Mouse (Mus musculus) hindbrain, embryonic 10.5 days (tissue): ENCODE results near the gene Pcbp3. TPM values are rescaled to one million over a fixed set of nuclear protein-coding genes. Genes with fewer than 3 reads are reported as not detected.

Experiments
- DNase-seq: peaks from one replicate; pipeline ENCODE4 v3.0.0-alpha.2; 2017; ENCODE audit warnings: low spot score
- H3K27ac ChIP-seq: fragments of 300-500 bp; sonication (generic); 2 replicates; pipeline ENCODE4 v1.5.1; 2016; ENCODE audit warnings: mild to moderate bottlenecking, moderate library complexity
- H3K27me3 ChIP-seq: fragments of 300-500 bp; sonication (generic); 2 replicates; pipeline ENCODE4 v1.6.1; 2016; ENCODE audit warnings: mild to moderate bottlenecking; ENCODE audit not compliant: poor library complexity, insufficient read depth, severe bottlenecking
- H3K36me3 ChIP-seq: fragments of 300-500 bp; sonication (generic); 2 replicates; pipeline ENCODE4 v1.6.1; 2016; ENCODE audit warnings: mild to moderate bottlenecking, moderate library complexity
- H3K4me1 ChIP-seq: fragments of 300-500 bp; sonication (generic); replicated peaks from 2 replicates; pipeline ENCODE4 v1.6.1; 2016; ENCODE audit warnings: mild to moderate bottlenecking
- H3K4me3 ChIP-seq: fragments of 300-500 bp; sonication (generic); 2 replicates; pipeline ENCODE4 v1.5.1; 2016; ENCODE audit warnings: mild to moderate bottlenecking, moderate library complexity
- H3K9me3 ChIP-seq: fragments of 300-500 bp; sonication (generic); 2 replicates; pipeline ENCODE4 v1.6.1; 2016; ENCODE audit warnings: mild to moderate bottlenecking, moderate library complexity
- WGBS: fragments of 180-500 bp; shearing (Covaris S2); methylation state at CpG from one replicate; pipeline ENCODE4 v1.1.7; 2016; 5-methylcytosine and 5-hydroxymethylcytosine counted together
- polyA plus RNA-seq: library from polyadenylated mRNA; unstranded; fragments of >200 nt; fragmentation: Nextera tagmentation; extraction: Ambion mirVana; gene quantifications from 2 replicates; pipeline ENCODE4 v1.2.1, GENCODE M21; 2016

The Pcbp3 gene
- polyA plus RNA-seq, 1 experiment from 2014 or later: 94.7 TPM

- Histone ChIP-seq H3K4me1 (peaks cover 4% of the 10 kb centered on the region; the same call in 1 of the 2 replicates), H3K27me3 (no peaks in the 10 kb centered on the region), H3K4me3 (no peak overlapping the region), H3K9me3 (no peaks in the 10 kb centered on the region), H3K36me3 (no peaks in the 10 kb centered on the region), H3K27ac (no peak overlapping the region)
- DNase-seq: no peak
- 91% methylated on average over 8 of the region's 8 CpGs for WGBS
Measured at GRCm38 (mm10) chr10:76872736-76873135, 89.0 kb downstream of the Pcbp3 start.

DNA sequence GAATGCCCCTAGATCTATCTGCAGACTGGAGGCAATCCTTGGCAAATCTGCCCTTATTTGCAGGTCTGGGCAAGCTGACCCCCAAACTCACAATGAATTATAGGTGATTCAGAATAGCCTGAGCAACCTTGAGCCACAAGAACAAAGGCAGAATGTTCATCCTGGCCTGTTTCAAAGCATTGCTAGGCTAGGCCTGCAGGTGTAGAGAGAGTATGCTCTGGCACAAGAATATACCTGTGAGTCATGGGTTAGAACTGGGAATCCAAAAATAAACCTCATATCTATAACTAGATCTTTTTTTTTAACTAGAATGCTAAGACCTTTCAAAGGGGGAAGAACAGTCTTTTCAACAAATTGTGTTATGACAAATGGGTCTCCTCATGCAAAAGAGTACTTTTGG, 95.8 kb downstream of the Pcbp3 start:
- DNase-seq: no peak
- Histone ChIP-seq H3K4me1 (no peaks in the 10 kb centered on the region), H3K4me3 (no peak overlapping the region), H3K36me3 (no peaks in the 10 kb centered on the region), H3K27ac (no peak overlapping the region), H3K27me3 (no peaks in the 10 kb centered on the region), H3K9me3 (no peaks in the 10 kb centered on the region)

DNA sequence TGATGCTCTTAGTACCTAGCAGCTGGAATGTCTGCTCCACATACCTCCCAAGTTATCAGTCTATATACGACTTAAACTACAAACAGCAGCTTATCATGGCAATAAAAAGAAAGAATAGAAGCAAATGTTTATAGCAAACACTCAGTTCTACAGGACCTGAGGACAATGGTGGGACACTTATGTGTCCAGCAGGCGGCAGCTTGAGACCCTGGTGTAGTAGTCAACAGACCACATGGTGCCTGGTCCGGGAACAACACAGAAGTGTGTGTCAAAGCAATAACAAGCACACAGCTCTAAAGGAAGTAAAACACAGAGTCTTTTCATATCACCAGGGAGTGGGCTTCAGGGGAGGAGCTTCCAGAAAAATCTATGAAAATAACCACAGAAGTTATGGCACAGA, 100.7 kb downstream of the Pcbp3 start:
- Histone ChIP-seq H3K27me3 (no peaks in the 10 kb centered on the region), H3K4me3 (no peak overlapping the region), H3K4me1 (peaks cover 8% of the 10 kb centered on the region), H3K27ac (no peak overlapping the region), H3K36me3 (no peaks in the 10 kb centered on the region), H3K9me3 (no peaks in the 10 kb centered on the region)
- no peak for DNase-seq
- WGBS: 85% methylated on average over 3 of the region's 3 CpGs

- no peaks in the 10 kb centered on the region for H3K9me3 ChIP-seq
- H3K4me3 ChIP-seq: no peak overlapping the region
- no peak overlapping the region for H3K27ac ChIP-seq
- 87% methylated on average over 12 of the region's 12 CpGs for WGBS
- H3K36me3 ChIP-seq: no peaks in the 10 kb centered on the region
- no peaks in the 10 kb centered on the region for H3K27me3 ChIP-seq
- peaks cover 8% of the 10 kb centered on the region for H3K4me1 ChIP-seq
- DNase-seq: no peak
Measured at GRCm38 (mm10) chr10:76859355-76860127, 102.1 kb downstream of the Pcbp3 start.

- WGBS: 92% methylated on average over 2 of the region's 2 CpGs
Measured at GRCm38 (mm10) chr10:76857879-76858278, 103.8 kb downstream of the Pcbp3 start.

GRCm38 (mm10) chr10:76846480-76846879, 115.2 kb downstream of the Pcbp3 start:
- no peaks in the 10 kb centered on the region for H3K9me3 ChIP-seq
- H3K4me3 ChIP-seq: no peak overlapping the region
- no peaks in the 10 kb centered on the region for H3K36me3 ChIP-seq
- no peak overlapping the region for H3K27ac ChIP-seq
- H3K4me1 ChIP-seq: no peaks in the 10 kb centered on the region
- DNase-seq: no peak
- no peaks in the 10 kb centered on the region for H3K27me3 ChIP-seq
- WGBS: 93% methylated on average over 5 of the region's 5 CpGs

More at GRCm38 (mm10) chr10:76857879-76858278, 103.8 kb downstream of the Pcbp3 start:
- Histone ChIP-seq H3K9me3 (no peaks in the 10 kb centered on the region), H3K4me3 (no peak overlapping the region), H3K4me1 (peaks cover 8% of the 10 kb centered on the region), H3K36me3 (no peaks in the 10 kb centered on the region), H3K27ac (no peak overlapping the region), H3K27me3 (no peaks in the 10 kb centered on the region)
- no peak for DNase-seq

DNA sequence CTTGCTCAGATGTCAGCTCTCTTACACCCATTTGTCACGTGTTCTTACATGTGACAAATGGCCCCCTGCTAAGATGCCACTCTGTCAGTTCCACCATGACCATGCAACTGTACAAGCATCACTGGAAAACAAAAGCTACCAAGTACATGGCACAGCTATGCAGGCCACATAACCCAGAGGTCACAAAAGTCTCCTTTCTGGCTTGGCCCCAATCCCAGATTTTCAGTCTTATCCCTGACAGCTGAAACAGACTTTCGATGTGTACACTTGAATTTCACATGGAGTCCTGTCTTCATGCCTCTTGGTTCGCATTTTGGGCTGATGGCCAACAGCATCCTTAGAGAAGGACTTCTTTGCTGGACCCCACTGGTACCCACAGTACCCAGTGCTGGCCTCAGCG, 116.8 kb downstream of the Pcbp3 start:
- WGBS: 85% methylated on average over 4 of the region's 4 CpGs
- no peaks in the 10 kb centered on the region for H3K27me3 ChIP-seq
- H3K9me3 ChIP-seq: no peaks in the 10 kb centered on the region
- H3K4me1 ChIP-seq: no peaks in the 10 kb centered on the region
- no peak for DNase-seq
- no peak overlapping the region for H3K4me3 ChIP-seq
- no peaks in the 10 kb centered on the region for H3K36me3 ChIP-seq
- no peak overlapping the region for H3K27ac ChIP-seq

- Histone ChIP-seq H3K9me3 (no peaks in the 10 kb centered on the region), H3K27me3 (no peaks in the 10 kb centered on the region), H3K4me1 (no peaks in the 10 kb centered on the region), H3K27ac (no peak overlapping the region), H3K4me3 (no peak overlapping the region), H3K36me3 (no peaks in the 10 kb centered on the region)
- no peak for DNase-seq
- 88% methylated on average over 3 of the region's 3 CpGs for WGBS
Measured at GRCm38 (mm10) chr10:76844365-76844764, 117.3 kb downstream of the Pcbp3 start.

DNA sequence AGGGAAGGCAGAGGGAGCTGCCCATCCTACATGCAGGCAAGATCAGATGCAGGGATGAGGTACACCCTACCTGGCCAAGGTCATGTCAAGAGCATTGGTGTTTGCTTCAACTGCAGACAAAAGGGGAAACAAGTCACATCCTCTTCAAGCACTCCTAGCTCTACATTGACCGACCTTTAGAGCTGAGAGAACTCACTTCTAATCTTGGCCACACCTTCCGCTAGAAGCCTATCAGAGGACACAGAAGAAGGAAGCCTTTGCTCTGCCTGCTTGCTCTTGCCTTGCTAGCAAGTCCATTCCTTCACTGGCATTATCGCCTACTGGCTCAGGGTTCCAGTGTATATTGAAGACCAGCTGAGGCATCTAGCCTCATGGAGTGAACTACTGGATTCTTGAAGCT, 119.6 kb downstream of the Pcbp3 start:
- Histone ChIP-seq H3K4me3 (no peak overlapping the region), H3K4me1 (no peaks in the 10 kb centered on the region), H3K9me3 (no peaks in the 10 kb centered on the region), H3K27me3 (no peaks in the 10 kb centered on the region), H3K36me3 (no peaks in the 10 kb centered on the region), H3K27ac (no peak overlapping the region)
- WGBS: 89% methylated on average over 3 of the region's 3 CpGs
- no peak for DNase-seq

DNA sequence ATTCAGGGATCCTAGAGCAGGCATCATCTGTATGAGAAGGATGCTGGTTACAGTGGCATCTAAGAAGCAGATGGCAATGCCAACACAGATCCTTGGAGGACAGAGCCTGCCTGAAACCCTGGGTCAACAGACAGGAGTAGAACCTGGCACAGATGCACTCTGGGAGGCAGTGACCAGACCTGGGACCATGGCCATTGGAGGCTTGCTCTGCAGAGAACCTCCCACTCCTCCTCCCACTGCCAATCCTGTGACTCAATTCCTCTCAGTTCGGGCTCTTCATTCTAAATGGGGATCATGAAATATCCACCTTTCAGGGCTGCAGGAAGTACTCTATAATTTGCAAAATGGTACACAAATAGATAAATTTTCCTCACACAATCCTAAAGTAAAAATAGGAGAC, 120.5 kb downstream of the Pcbp3 start:
- H3K4me1 ChIP-seq: no peaks in the 10 kb centered on the region
- H3K36me3 ChIP-seq: no peaks in the 10 kb centered on the region
- H3K4me3 ChIP-seq: no peak overlapping the region
- H3K27ac ChIP-seq: no peak overlapping the region
- no peak for DNase-seq
- H3K27me3 ChIP-seq: no peaks in the 10 kb centered on the region
- WGBS: 84% methylated on average over 1 of the region's 1 CpGs
- no peaks in the 10 kb centered on the region for H3K9me3 ChIP-seq

DNA sequence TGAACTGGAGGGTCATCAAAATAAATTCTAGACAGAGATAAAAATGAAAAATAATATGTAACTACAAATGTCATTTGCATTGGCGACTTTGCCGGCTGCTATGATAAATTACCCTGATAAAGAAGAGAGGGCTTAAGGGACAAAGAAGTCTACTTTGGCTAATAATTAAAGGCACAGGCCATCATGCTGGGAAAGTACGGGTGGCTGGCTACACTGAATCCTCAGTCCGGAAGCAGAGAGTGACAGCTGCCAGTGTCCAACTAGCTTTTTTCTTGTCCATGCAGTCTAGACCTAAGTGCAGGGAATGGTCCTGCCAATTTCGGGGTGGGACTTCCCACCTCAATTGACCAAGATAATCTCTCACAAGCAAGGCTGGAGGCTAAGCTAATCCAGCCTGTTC, 121.1 kb downstream of the Pcbp3 start:
- DNase-seq: no peak
- Histone ChIP-seq H3K27ac (no peak overlapping the region), H3K9me3 (no peaks in the 10 kb centered on the region), H3K4me1 (0 out of 2 replicates have a peak, but pooled peaks cover 3% of the 10 kb centered on the region), H3K27me3 (no peaks in the 10 kb centered on the region), H3K4me3 (no peak overlapping the region), H3K36me3 (no peaks in the 10 kb centered on the region)
- 75% methylated on average over 5 of the region's 5 CpGs for WGBS

DNA sequence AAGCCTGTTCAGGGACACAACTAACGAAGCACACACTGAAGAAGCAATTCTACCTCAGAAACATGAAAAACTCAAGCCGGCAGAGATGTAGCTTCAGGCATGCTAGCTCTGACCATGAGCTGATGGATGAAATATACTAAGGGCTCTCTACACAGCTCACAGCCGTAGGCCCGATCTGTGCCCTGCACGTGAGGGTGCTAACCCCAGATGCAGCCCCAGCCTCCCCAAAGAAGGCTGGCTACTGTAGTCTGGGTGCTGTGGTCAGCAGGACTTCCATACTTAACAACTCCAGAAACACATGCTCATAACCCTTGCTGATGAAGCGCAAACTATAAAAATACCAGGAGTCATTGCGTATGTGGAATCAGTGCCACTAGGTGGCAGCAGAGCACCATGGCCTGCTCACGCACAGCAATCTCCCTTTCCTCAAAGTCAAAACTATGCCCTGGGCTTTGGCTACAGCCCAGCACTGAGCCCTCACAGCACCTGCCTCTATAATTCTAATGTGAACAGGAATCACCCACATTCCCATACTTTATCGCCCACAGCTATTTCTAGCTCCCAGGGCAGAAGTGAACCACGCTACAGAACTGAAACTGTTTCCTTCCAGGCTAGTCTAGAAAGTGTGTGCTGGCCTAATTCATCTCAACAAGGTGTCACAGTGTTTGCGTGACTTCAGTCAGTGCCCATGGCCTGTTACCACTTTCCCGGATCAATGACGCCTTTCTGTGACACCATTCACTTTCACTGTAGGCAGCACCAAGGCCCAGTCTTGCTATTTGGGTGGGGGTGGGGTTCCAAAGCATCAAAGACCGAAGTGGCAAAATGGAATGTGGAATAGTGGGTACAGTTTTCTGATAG, 126.0 kb downstream of the Pcbp3 start:
- WGBS: 60% methylated on average over 14 of the region's 14 CpGs
- DNase-seq: peak; percentile 80

GRCm38 (mm10) chr10:76832841-76833240, 128.8 kb downstream of the Pcbp3 start:
- peaks cover 6% of the 10 kb centered on the region; the same call in 1 of the 2 replicates for H3K36me3 ChIP-seq
- DNase-seq: no peak
- peaks cover 20% of the 10 kb centered on the region for H3K4me1 ChIP-seq
- H3K27ac ChIP-seq: no peak overlapping the region
- H3K4me3 ChIP-seq: no peak overlapping the region
- 83% methylated on average over 1 of the region's 1 CpGs for WGBS
- peaks cover 7% of the 10 kb centered on the region for H3K9me3 ChIP-seq
- H3K27me3 ChIP-seq: peaks cover 49% of the 10 kb centered on the region

More for the DNA sequence above, 126.0 kb downstream of the Pcbp3 start:
- no peak overlapping the region for H3K4me3 ChIP-seq
- H3K27me3 ChIP-seq: peaks cover 30% of the 10 kb centered on the region
- no peak overlapping the region for H3K27ac ChIP-seq
- no peaks in the 10 kb centered on the region for H3K9me3 ChIP-seq
- H3K4me1 ChIP-seq: peaks cover 18% of the 10 kb centered on the region
- no peaks in the 10 kb centered on the region for H3K36me3 ChIP-seq
